Mouse (Mus musculus): ENCODE results near the gene Olfr1255. TPM values are rescaled to one million over a fixed set of nuclear protein-coding genes. Genes with fewer than 3 reads are reported as not detected.

The Olfr1255 gene
- polyA plus RNA-seq (2012; rRNA removed), result not detected in 2 replicates

DNA sequence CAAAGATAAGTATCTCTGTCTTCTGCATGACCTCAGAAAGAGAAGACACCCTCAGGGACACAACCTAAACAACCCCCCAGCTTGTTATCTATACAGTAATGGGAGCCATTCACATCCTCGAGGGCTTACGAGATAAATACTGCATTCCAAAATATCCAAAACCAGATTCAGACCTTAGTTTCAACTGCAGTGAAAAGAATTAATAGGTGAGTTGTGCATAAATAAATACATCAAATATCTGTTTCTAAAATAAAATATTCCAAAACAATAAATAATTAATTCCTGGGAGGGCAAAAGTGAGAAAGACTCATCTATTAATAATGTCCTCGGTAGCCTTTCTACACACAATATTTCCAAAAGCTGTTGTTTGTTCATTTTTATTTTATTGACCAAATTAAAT is at the start of gene Olfr1255:
Gene Olfr1255 (plus strand): TSS at position 301 of the 400 bp plus-strand sequence.

DNA sequence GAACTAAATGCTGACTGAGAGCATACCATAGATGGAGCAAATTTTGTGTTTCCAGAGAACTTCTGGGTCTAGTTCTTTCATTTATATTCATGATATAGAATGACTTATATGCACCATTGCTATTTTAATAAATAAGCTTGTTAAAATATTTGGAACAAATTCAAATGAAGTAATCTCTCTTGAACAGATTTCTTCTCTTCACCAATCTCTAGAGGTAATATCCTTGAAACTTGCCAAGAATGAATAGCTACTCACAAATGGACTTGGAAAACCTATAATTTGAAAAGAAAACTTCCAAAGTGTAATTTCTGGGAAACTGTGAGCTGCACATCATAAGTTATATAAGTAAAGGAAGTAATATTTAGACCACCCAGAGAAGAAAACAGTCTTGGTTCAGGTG is 18.3 kb upstream of the Olfr1255 start, which contains the start of gene Olfr1254:
Gene Olfr1254 (minus strand): TSS at position 101 of the 400 bp plus-strand sequence.

DNA sequence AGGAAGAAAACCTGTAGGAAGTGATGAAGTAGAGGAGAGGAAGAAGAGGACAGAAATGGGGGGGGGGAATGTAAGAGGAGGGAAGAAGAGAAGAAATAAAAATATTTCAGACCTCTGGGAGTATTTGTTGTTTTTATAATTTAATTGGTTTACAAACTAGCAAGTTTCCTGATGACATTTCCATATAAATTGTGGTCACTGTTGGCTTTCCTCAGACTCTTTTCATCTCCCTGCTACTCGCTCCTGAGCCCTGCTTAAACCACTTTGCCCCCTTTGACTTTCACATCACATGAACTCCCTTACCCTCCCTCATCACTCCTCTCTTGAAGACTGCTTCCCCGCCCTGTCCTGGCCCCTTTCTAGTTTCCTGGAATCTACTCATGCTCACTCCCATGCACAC is 29.6 kb downstream of the Olfr1255 start, which contains the start of gene Olfr1256:
Gene Olfr1256 (minus strand): TSS at position 101 of the 400 bp plus-strand sequence.

DNA sequence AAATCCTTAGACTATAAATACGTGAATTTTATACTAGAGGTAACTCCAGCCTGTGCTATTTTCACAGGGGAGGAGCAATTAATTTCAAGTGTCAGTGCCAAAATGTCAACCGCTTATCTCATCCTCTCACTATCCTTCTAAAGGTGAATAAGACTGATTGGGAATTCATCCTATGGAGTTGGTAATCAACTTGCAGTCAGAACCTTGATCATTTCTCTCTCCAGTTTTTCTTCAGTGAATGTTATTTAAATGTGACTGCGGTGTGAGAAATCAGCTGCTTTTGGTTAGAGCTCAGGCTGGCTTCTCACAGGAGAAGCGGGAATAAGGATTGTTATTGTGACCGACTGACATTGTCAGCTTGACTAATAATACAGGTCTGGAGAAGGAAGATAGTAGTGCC is 36.3 kb downstream of the Olfr1255 start, which contains the start of gene Olfr48:
Gene Olfr48 (minus strand): TSS at position 101 of the 400 bp plus-strand sequence.

Other genes starting within 250 kb of the Olfr1255 start
- not detected in 2 replicates for gene Olfr1245, start 233.6 kb upstream of the Olfr1255 start, polyA plus RNA-seq (2012; rRNA removed)
- gene Olfr1246, start 218.9 kb upstream of the Olfr1255 start, polyA plus RNA-seq (2012; rRNA removed), result not detected in 2 replicates
- not detected in 2 replicates for gene Olfr1247, start 197.9 kb upstream of the Olfr1255 start, polyA plus RNA-seq (2012; rRNA removed)
- not detected in 2 replicates for gene Olfr1248, start 193.8 kb upstream of the Olfr1255 start, polyA plus RNA-seq (2012; rRNA removed)
- gene Olfr1249, start 177.1 kb upstream of the Olfr1255 start, polyA plus RNA-seq (2012; rRNA removed), result not detected in 2 replicates
- not detected in 2 replicates for gene Olfr1250, start 150.6 kb upstream of the Olfr1255 start, polyA plus RNA-seq (2012; rRNA removed)
- gene Olfr1251, start 140.1 kb upstream of the Olfr1255 start, polyA plus RNA-seq (2012; rRNA removed), result not detected in 2 replicates
- not detected in 2 replicates for gene Olfr1252, start 87.0 kb upstream of the Olfr1255 start, polyA plus RNA-seq (2012; rRNA removed)
- not detected in 2 replicates for gene Olfr1253, start 55.0 kb upstream of the Olfr1255 start, polyA plus RNA-seq (2012; rRNA removed)
- not detected in 2 replicates for gene Olfr1254, start 18.4 kb upstream of the Olfr1255 start, polyA plus RNA-seq (2012; rRNA removed)
- not detected in 2 replicates for gene Olfr1256, start 29.5 kb downstream of the Olfr1255 start, polyA plus RNA-seq (2012; rRNA removed)
- gene Olfr48, start 36.2 kb downstream of the Olfr1255 start, polyA plus RNA-seq (2012; rRNA removed), result not detected in 2 replicates
- gene Olfr1257, start 66.4 kb downstream of the Olfr1255 start, polyA plus RNA-seq (2012; rRNA removed), result not detected in 2 replicates
- gene Olfr1258, start 115.3 kb downstream of the Olfr1255 start, polyA plus RNA-seq (2012; rRNA removed), result not detected in 2 replicates
- 0.03 TPM in 1 of 2 replicates, not detected in the other for gene Olfr1259, start 136.6 kb downstream of the Olfr1255 start, polyA plus RNA-seq (2012; rRNA removed)
- not detected in 2 replicates for gene Olfr1260, start 162.3 kb downstream of the Olfr1255 start, polyA plus RNA-seq (2012; rRNA removed)
- not detected in 2 replicates for gene Olfr1261, start 179.2 kb downstream of the Olfr1255 start, polyA plus RNA-seq (2012; rRNA removed)
- gene Olfr1262, start 188.1 kb downstream of the Olfr1255 start, polyA plus RNA-seq (2012; rRNA removed), result not detected in 2 replicates
- gene Olfr1263, start 200.1 kb downstream of the Olfr1255 start, polyA plus RNA-seq (2012; rRNA removed), result not detected in 2 replicates
- gene Olfr1264, start 213.5 kb downstream of the Olfr1255 start, polyA plus RNA-seq (2012; rRNA removed), result not detected in 2 replicates
- gene Olfr1265, start 223.3 kb downstream of the Olfr1255 start, polyA plus RNA-seq (2012; rRNA removed), result not detected in 2 replicates